Mouse (Mus musculus) liver, embryonic 14.5 days (tissue): ENCODE results near the gene 1520401A03Rik.

Experiments
- CTCF ChIP-seq: IDR thresholded peaks from 2 replicates; pipeline ENCODE4 v1.5.1; 2016; ENCODE audit warnings: antibody characterized with exemption, low read depth, control low read depth
- EP300 ChIP-seq: IDR thresholded peaks from 2 replicates; pipeline ENCODE4 v1.6.1; 2016; ENCODE audit warnings: antibody characterized with exemption, low read depth

DNA sequence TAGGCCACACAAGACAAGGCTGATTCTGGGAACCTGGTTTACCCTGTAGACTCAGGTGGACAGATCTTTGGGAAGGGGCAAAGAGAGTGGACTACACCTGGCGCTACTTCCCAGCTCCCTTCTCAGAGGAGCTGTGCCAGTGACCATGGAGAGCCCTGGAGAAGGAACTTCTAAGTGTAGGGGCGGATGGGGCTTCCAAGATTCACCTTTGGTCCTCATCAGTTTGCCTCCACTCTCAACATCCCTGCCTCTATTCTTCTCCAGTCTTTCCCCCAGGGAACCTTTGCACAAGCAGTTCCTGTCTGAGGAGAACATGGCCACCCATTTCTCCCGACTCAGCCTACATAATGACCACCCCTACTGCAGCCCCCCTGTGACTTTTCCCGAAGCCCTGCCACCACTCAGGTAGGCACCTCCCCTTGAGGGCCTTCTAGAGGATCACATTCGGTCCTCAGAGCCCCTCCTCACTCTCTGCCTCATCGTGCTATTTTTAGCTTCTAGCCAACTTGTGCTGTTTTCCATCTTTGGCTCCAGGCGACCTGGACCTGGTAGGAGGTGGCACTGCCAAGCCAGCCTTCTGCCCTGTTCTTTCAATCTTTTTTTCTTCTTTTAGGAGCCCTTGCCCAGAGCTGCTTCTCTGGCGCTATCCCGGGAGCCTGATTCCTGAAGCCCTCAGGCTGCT is 48.2 kb downstream of the 1520401A03Rik start:
- no peak for TF ChIP-seq CTCF
- TF ChIP-seq EP300: no peak
